Mouse (Mus musculus): ENCODE measurements around the gene Cyp2s1. TPM values are rescaled to one million over a fixed set of nuclear protein-coding genes. Genes with fewer than 3 reads are reported as not detected.

The Cyp2s1 gene
- polyA plus RNA-seq (2017; shearing (Covaris generic)): 10.5 TPM

DNA sequence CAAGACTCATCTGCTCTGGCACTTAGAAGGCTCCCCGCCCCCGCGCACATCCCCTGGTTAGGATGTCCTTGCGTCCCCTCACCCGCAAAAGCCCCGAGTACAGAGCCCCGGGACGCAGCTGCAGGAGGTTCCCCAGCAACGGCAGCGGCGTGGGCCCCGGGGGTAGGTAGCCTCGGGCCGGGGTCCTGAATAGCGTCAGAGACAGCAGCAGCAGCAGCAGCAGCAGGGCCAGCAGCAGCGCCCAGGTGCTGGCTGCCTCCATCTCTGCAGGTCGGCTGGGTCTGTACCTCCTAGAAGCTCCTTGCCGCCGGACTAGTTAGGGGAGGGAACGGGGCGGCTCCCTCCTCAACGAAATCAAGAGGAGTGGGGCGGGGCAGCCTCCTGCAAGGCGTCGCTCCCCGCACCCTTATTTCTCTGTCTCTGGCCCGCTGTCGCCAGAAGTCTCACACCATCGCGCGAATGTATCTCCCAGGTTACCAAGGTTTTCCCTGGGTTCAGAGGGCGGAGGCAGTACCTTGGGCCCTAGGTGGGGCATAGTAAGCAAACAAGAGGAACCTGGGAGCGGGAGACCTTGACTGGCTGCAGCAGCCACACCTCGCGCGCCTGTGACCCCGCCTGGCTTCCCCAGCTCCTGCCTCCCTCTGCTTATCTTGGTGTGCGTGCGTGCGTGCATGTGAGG is at the start of gene Cyp2s1:
Gene Cyp2s1 (minus strand): TSS at position 673 of the 679 bp plus-strand sequence.

DNA sequence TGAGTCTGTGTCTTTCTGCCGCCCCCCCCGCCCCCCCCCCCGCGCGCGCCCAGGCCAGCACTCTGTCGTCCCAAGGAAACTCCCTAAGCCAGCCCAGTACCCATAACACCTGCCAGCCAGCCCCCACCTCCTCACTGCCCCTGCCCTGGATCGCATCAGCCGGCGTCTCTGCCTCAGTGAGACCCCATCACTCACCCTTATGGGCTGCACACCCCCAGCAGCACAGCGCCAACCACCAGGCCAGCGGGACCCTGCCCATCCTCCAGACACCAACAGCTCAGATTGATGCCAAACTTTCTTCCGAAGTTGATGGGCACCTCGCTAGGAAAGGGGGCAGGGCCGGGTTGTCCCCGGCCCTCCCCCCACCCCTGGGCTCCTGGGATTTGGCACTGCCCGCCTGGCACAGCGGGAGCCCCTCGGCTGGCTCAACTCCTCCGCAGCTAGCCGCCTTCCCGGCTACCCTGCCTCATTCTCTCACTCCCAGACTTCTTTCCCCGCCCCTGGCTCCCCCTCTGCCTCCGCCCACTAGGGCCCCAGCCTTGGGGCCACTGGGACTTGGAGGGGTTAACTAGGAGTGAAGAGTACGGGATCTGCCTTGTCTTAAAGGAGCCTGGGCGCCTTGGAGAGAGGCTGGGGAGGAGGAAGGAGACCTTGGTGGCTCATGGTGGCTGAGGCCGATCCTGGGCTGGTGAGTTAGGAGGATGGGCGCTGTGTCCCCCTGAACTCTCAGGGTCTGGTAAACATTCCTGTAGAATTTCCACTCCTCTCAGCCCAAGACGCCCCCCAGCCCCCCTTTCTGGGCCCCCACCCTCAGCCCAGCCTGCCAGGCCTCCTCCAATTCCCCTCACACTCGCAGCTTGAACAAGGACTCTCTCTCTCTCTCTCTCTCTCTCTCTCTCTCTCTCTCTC is 28.2 kb downstream of the Cyp2s1 start, which contains the start of gene Axl:
Gene Axl (minus strand): TSS at position 486 of the 909 bp plus-strand sequence.

DNA sequence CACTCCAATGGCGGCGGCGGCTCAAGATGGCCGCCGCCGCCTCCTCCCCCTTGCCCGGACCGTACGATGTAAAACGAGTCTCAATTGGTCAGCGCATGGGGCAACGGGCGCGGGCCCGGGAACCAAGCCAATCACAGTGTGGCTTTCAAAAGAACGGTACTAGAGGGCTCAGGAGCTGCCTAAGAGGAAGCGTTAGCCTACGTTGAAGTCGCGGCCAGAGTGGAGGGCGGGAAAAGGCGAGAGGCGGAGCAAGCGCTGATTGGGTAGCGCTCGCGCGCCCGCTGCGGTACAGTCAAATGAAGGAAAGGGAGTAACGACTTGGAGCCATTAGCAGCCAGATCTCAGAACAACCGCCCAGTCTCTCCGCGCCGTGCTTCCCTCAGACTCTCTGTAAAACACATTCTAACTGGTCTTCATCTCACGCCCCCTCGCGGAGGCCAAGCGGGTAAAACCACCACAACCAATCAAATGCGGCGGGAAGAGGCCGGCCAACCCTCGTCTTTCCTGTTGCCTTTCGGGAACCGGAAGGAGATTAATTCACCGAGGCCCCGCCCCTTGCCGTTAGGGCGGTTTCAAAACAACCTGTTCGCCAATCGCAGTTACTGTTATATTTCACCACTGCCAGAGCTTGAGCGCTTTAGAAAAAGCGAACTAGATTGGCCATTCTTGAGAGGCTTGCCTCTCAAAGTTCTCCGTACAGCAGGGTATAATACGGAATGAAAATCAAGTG is 61.8 kb downstream of the Cyp2s1 start, which contains the start of gene Hnrnpul1:
Gene Hnrnpul1 (minus strand): TSS at position 20 of the 730 bp plus-strand sequence.

Other genes with a start within 250 kb of the Cyp2s1 start
- gene Erich4, start 201.0 kb downstream of the Cyp2s1 start, polyA plus RNA-seq (2017; shearing (Covaris generic)): not detected
- 67.3 TPM for gene Dmac2, start 197.5 kb downstream of the Cyp2s1 start, polyA plus RNA-seq (2017; shearing (Covaris generic))
- 0.20 TPM for gene B3gnt8, start 190.3 kb downstream of the Cyp2s1 start, polyA plus RNA-seq (2017; shearing (Covaris generic))
- 36.8 TPM for gene Bckdha, start 157.9 kb downstream of the Cyp2s1 start, polyA plus RNA-seq (2017; shearing (Covaris generic))
- 52.9 TPM for gene Exosc5, start 157.7 kb downstream of the Cyp2s1 start, polyA plus RNA-seq (2017; shearing (Covaris generic))
- 0.84 TPM for gene Tmem91, start 141.7 kb downstream of the Cyp2s1 start, polyA plus RNA-seq (2017; shearing (Covaris generic))
- gene B9d2, start 136.1 kb downstream of the Cyp2s1 start, polyA plus RNA-seq (2017; shearing (Covaris generic)): 55.6 TPM
- 181 TPM for gene Tgfb1, start 129.9 kb downstream of the Cyp2s1 start, polyA plus RNA-seq (2017; shearing (Covaris generic))
- gene Ccdc97, start 97.8 kb downstream of the Cyp2s1 start, polyA plus RNA-seq (2017; shearing (Covaris generic)): 52.7 TPM
- gene Hnrnpul1, start 62.2 kb downstream of the Cyp2s1 start, polyA plus RNA-seq (2017; shearing (Covaris generic)): 97.6 TPM
- 3.6 TPM for gene Axl, start 28.2 kb downstream of the Cyp2s1 start, polyA plus RNA-seq (2017; shearing (Covaris generic))
- gene Cyp2b10, start 80.7 kb upstream of the Cyp2s1 start, polyA plus RNA-seq (2017; shearing (Covaris generic)): not detected
- not detected for gene Cyp2b13, start 244.6 kb upstream of the Cyp2s1 start, polyA plus RNA-seq (2017; shearing (Covaris generic))

All from effector memory CD4-positive, alpha-beta T cell, adult 5 months (primary cell).